Mouse (Mus musculus) mouse embryonic stem cell (cell line): ENCODE data around the gene Prima1.

ENCODE experiments used
- in situ Hi-C, 2 experiments: fragments of 300-500 bp; cut with MboI; formaldehyde crosslinking; loops; 1 replicate in 1 of 2; 3 replicates in 1 of 2; pipeline ENCODE4 v1.14.3; 2019 to 2020; ENCODE audit warnings: low sequenced_read_pairs in 2 of 2, low pct_unique_long_range_greater_than_20kb in 1 of 2, mixed read lengths in 1 of 2; ENCODE audit not compliant: unreplicated experiment in 1 of 2

Prima1 gene

DNA sequence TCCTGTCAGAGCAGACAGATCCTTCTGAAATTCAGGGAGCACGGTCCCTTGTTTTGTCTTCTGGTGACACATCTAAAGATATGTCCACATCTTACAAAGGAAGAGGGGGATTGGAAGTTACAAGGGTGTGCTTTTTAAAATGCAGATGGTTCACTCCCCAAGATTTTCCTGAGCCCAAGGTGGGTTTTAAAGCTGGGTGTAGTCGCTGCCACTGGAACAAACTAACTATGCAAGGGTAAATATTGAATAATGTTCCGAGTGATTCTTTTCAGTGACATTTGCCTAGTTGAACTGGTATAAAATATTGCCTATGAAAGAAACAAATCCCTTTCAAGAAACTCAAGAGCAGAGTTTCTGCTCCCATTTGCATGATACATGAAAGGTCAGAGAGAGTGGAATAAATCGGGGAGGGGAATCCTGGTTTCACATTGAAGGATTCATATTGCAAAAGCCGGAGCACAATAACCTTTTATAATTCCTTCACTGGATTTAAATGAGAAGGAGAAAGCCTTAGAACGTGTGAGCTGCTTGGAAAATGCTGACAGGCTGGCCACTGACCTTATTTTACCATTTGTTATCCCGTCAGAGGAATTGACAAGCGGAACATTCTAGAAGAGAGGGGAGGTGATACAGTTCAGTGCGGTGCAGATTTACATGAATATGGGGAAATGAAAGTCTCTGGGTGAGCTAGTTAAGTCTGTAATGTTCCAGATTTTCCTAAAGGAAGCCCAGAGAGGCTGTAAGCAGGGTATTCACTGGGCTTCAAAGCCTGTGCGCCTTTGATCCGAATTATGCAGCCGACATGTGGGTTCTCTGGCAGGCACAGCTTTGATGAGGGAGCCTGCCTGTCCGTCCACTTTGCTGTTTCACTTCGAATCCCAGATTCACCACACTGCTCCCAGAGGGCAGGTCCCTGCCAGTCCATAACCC, 77.6 kb downstream of the Prima1 start:
- in situ Hi-C loops, result no loop called here

DNA sequence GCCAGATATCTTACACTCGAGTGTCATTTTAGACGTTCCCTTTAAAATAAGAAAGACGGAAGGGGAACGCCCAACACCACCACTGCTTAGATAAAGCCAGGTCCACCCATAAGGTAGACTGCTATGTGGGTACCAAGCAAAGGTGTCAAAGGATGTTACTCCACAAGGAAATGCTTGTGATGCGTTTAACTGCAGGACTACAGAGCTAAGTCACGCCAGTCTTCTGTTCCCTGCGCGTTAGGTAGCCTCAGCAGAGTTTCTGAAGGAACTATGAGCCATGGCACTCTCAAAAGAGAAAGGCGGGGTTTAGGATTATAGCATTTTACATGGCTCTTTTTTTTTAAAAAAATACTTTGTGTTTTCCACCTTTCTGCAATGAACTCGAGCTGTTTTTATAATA, 78.4 kb downstream of the Prima1 start:
- in situ Hi-C loops, result no loop called here

DNA sequence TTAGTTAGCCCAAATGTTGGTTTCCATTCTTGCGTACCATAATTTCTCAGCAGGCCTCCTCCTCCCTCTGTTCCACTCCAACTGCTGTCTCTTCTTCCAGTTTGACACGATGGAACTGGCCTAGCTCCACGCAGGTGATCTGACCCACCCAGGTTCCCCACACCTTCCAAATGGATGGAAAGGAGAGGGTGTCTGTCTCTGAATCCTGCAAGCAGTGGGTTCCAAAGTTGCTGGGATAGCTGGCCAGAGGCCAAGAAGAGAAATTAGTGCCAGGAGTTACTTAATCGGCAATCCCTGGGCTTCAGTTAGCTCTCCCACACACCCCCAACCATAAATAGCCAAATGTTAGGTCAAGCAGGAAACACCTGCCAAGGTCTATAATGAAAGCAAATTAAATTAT, 81.2 kb downstream of the Prima1 start:
- in situ Hi-C loops, result no loop called here

- in situ Hi-C loops, result no loop called here
Measured at GRCm38 (mm10) chr12:103159016-103159415, 82.9 kb downstream of the Prima1 start.

DNA sequence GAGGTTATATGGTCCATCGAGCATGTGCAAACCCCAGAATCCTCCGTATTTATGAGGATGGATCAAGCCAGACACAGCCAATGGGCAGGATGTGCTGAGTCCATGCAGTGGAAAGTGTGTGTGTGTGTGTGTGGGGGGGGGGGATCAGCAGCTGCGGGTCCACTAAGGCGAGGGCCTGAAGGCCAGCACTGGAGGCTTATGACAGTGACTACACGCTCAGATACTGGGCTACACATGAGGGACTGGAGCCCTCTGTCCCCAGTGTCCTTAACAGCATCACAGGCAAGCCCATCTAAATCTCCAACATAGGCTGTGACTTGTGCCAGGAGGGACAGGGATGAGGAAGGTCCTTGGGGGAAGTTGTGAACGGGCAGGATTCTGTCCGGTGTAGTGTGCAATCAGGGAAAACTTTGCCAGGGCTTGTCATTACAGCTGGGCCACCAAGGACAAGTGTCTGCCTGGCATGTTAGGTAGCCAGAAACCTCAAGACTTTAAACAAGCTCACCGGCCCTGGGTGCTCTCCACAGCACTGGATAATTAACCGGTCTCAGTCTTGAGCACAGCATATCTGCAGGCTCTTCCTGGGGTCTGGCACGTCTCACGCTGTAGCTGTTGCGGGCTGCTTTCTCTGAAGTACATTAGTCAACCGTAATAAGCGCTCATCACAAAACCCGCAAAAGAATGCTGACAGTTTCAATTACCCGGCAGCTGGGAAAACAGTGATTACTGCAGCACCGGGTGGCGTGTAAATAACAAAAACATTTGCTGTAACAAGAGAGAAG, 84.6 kb downstream of the Prima1 start:
- in situ Hi-C loops, result no loop called here

- in situ Hi-C loops, result no loop called here
Measured at GRCm38 (mm10) chr12:103155406-103155805, 86.5 kb downstream of the Prima1 start.

DNA sequence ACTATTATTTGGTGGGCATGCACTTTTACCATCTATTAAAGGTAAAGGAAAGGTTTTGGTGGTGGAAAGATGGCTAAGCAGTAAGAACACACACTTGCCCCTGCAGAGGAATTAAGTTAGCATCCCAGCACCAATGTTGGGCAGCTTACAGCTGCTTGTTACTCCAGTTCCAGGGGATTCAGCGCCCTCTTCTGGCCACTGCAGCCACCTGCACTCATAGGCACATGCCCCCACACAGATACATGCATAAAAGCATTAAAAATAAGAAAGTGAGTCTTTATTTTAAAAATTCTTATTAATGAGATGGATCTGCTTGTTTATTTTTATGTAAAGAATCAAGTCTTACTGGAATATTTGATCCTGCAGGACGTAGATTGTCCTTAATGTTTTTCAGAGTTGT, 87.0 kb downstream of the Prima1 start:
- in situ Hi-C loops, result no loop called here

DNA sequence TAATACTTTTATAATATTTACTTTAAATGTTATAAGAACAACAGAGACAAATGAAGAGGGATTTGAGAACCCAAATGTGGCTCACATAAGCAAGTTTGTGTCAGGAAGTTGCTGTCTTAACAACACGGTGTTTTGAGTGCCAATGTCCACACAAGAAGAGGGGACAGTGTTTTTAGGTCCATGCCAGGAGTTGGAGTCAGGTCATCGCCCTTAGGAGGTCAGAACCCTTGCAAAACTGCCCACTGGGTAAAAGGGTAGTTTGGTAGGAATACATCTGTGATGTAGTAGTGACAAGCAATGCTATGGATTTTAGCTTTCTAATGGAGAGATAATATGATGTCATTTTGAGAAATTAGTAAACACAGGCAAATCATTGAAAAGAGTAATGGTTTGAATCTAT, 91.7 kb downstream of the Prima1 start:
- in situ Hi-C loops, result no loop called here
